Mouse (Mus musculus) small intestine, adult 2 months (tissue): ENCODE data around the gene Icam4. TPM values are rescaled to one million over a fixed set of nuclear protein-coding genes. Genes with fewer than 3 reads are reported as not detected.

Experiments
- H3K27ac ChIP-seq: fragments of 200-500 bp; 2 replicates; pipeline ENCODE4 v1.5.1; 2012; ENCODE audit warnings: low read depth, low read length, control low read depth, inconsistent platforms; ENCODE audit not compliant: insufficient read depth
- H3K27me3 ChIP-seq: fragments of 200-500 bp; 2 replicates; pipeline ENCODE4 v1.6.1; 2012; ENCODE audit warnings: mild to moderate bottlenecking, moderate library complexity, low read length, inconsistent platforms; ENCODE audit not compliant: control insufficient read depth, insufficient read depth
- H3K36me3 ChIP-seq: fragments of 200-500 bp; 2 replicates; pipeline ENCODE4 v1.6.1; 2012; ENCODE audit warnings: mild to moderate bottlenecking, low read length, control low read depth, inconsistent platforms; ENCODE audit not compliant: control insufficient read depth, insufficient read depth
- H3K4me1 ChIP-seq: fragments of 200-500 bp; 2 replicates; pipeline ENCODE4 v1.6.1; 2012; ENCODE audit warnings: low read length, inconsistent platforms, mixed read lengths; ENCODE audit not compliant: control insufficient read depth, insufficient read depth, insufficient read length
- H3K4me3 ChIP-seq: fragments of 200-500 bp; 2 replicates; pipeline ENCODE4 v1.5.1; 2012; ENCODE audit warnings: low read depth, mild to moderate bottlenecking, control low read depth, inconsistent platforms, low read length, moderate library complexity
- CTCF ChIP-seq: fragments of 200-500 bp; IDR thresholded peaks from 2 replicates; pipeline ENCODE4 v1.5.1; 2012; ENCODE audit warnings: low read depth, mild to moderate bottlenecking, control low read depth, inconsistent platforms, low read length, moderate library complexity, mixed read lengths; ENCODE audit not compliant: insufficient replicate concordance, insufficient read length; ENCODE audit errors: extremely low read depth
- POLR2A ChIP-seq: fragments of 200-500 bp; IDR thresholded peaks from 2 replicates; pipeline ENCODE4 v1.6.1; 2012; ENCODE audit warnings: low read depth, mild to moderate bottlenecking, control low read depth, inconsistent platforms, low read length, moderate library complexity
- whole genome bisulfite sequencing: fragments of 180-500 bp; shearing (Covaris S2); methylation state at CpG from one replicate; pipeline ENCODE4 v1.1.7; 2018; 5-methylcytosine and 5-hydroxymethylcytosine counted together
- polyA plus RNA-seq: library from polyadenylated mRNA; depleted of rRNA; stranded (reverse); fragments of >200 nt; gene quantifications from 2 replicates; pipeline ENCODE4 v1.2.3, GENCODE M21; 2012

Icam4 gene
- polyA plus RNA-seq, 1 experiment = 0.32 TPM

- peaks cover 9% of the 10 kb centered on the region; the same call in 1 of the 2 replicates for H3K27me3 ChIP-seq
- H3K36me3 ChIP-seq = no peaks in the 10 kb centered on the region
- TF ChIP-seq CTCF = no peak
- no peak for TF ChIP-seq POLR2A
- 70% methylated on average over 6 of the region's 6 CpGs for WGBS
- no peak overlapping the region for H3K4me3 ChIP-seq
- peaks cover 25% of the 10 kb centered on the region for H3K4me1 ChIP-seq
- no peak overlapping the region for H3K27ac ChIP-seq
Measured at GRCm38 (mm10) chr9:21028560-21029110, 538 bp upstream of the Icam4 start.

- Histone ChIP-seq H3K4me3 (peak overlapping the region; percentile 58), H3K27me3 (peaks cover 20% of the 10 kb centered on the region), H3K4me1 (peaks cover 27% of the 10 kb centered on the region), H3K27ac (no peak overlapping the region), H3K36me3 (no peaks in the 10 kb centered on the region)
- WGBS = 18% methylated on average over 22 of the region's 22 CpGs
- TF ChIP-seq POLR2A (no peak), CTCF (no peak)
Measured at GRCm38 (mm10) chr9:21030055-21030600, 955 bp downstream of the Icam4 start.

GRCm38 (mm10) chr9:21030781-21031250 lies 1.6 kb downstream of the Icam4 start:
- Histone ChIP-seq H3K4me3 (peak overlapping the region; percentile 64), H3K36me3 (no peaks in the 10 kb centered on the region), H3K4me1 (peaks cover 27% of the 10 kb centered on the region), H3K27ac (peak overlapping the region; percentile 77), H3K27me3 (peaks cover 27% of the 10 kb centered on the region)
- WGBS = under 1% methylated on average over 13 of the region's 13 CpGs
- TF ChIP-seq CTCF (peak; percentile 70; the same call in 1 of the 2 replicates), POLR2A (no peak)

- Histone ChIP-seq H3K36me3 (no peaks in the 10 kb centered on the region), H3K27ac (peak overlapping the region; percentile 77)
- WGBS = under 1% methylated on average over 36 of the region's 36 CpGs
Measured at GRCm38 (mm10) chr9:21031251-21031895, 2.2 kb downstream of the Icam4 start.

GRCm38 (mm10) chr9:21031896-21032351 lies 2.8 kb downstream of the Icam4 start, which contains the start of gene Icam5:
Icam5 (plus strand) TSS chr9:21032073.
- H3K27me3 ChIP-seq = peaks cover 38% of the 10 kb centered on the region
- TF ChIP-seq POLR2A (no peak), CTCF (no peak)
- peak within 1 kb of the TSS; percentile 77 for H3K27ac ChIP-seq
- 1% methylated on average over 35 of the region's 35 CpGs for WGBS
- no peaks in the 10 kb centered on the region for H3K36me3 ChIP-seq
- peaks cover 27% of the 10 kb centered on the region for H3K4me1 ChIP-seq
- H3K4me3 ChIP-seq = peak within 1 kb of the TSS; percentile 71

More at GRCm38 (mm10) chr9:21031251-21031895, 2.2 kb downstream of the Icam4 start:
- H3K27me3 ChIP-seq = peaks cover 32% of the 10 kb centered on the region
- H3K4me1 ChIP-seq = peaks cover 27% of the 10 kb centered on the region
- peak overlapping the region; percentile 64 for H3K4me3 ChIP-seq
- TF ChIP-seq CTCF = no peak
- TF ChIP-seq POLR2A = no peak

- 4% methylated on average over 7 of the region's 7 CpGs for WGBS
- H3K36me3 ChIP-seq = no peaks in the 10 kb centered on the region
- H3K4me3 ChIP-seq = peak overlapping the region; percentile 71
- no peak overlapping the region for H3K27ac ChIP-seq
- TF ChIP-seq POLR2A = no peak
- no peak for TF ChIP-seq CTCF
- peaks cover 27% of the 10 kb centered on the region for H3K4me1 ChIP-seq
- H3K27me3 ChIP-seq = peaks cover 44% of the 10 kb centered on the region
Measured at GRCm38 (mm10) chr9:21032491-21032890, 3.3 kb downstream of the Icam4 start.

- Histone ChIP-seq H3K36me3 (no peaks in the 10 kb centered on the region), H3K4me3 (peak overlapping the region; percentile 71), H3K27me3 (peaks cover 44% of the 10 kb centered on the region), H3K27ac (no peak overlapping the region), H3K4me1 (peaks cover 27% of the 10 kb centered on the region)
- TF ChIP-seq CTCF (no peak), POLR2A (no peak)
- under 1% methylated on average over 34 of the region's 34 CpGs for WGBS
Measured at GRCm38 (mm10) chr9:21033136-21033535, 4.0 kb downstream of the Icam4 start.
